In genomic region chrX:158971726-158972125, GRCm38 (mm10) we compare ENCODE assay signal across 7 mouse cellular contexts.
DNase-seq lines count a peak whose midpoint lies in the region; ATAC-seq and TF ChIP-seq lines count a peak whose summit lies in the region.

No protein-coding gene starts in this region.

- H3K4me1 ChIP-seq in lung, adult 2 months (ENCODE audit: control insufficient read depth, insufficient read depth, low read length): no peaks in the 10 kb centered on the region

- POLR2A ChIA-PET in Patski (lab: Charles Lee): no interaction called here

- H3K27me3 ChIP-seq in Patski: peaks cover 15% of the 10 kb centered on the region

- H3K4me3 ChIP-seq in lung, adult 2 months (replicated peaks; ENCODE audit: extremely low read depth, low read depth, low read length): no peak overlapping the region

- in situ Hi-C loops in Patski (cut with MboI; ENCODE audit: low pct_unique_long_range_greater_than_20kb): no loop called here

- no peak for ATAC-seq in Patski

- peak; percentile 5 for DNase-seq in layer of hippocampus, adult 11-12 months (ENCODE audit: low spot score)
- DNase-seq in layer of hippocampus, adult 9-10 months (ENCODE audit: low spot score): no peak
- DNase-seq in Patski (ENCODE audit: low read depth, low spot score): no peak
- DNase-seq in cerebellum, postnatal 10 days: peak; percentile 57 to 59
- DNase-seq in lung, adult 2 months: peak; percentile 4
- no peak for DNase-seq in ovary, adult 18-20 months (ENCODE audit: low spot score)
- no peak for DNase-seq in urinary bladder, postnatal 25 days (ENCODE audit: low spot score)

- TF ChIP-seq POLR2A in lung, adult 2 months (IDR thresholded peaks at IDR 0.05; ENCODE audit: borderline replicate concordance, extremely low read depth, low read depth, low read length): no peak

- TF ChIP-seq CTCF in Patski (IDR thresholded peaks at IDR 0.05): peak; percentile 48
- no peak for TF ChIP-seq CTCF in lung, adult 2 months (IDR thresholded peaks at IDR 0.05; ENCODE audit: insufficient read depth, low read length)

- WGBS in lung, adult 2 months: 61% methylated on average over 5 of the region's 5 CpGs

- CTCF ChIA-PET in Patski (lab: Charles Lee): interaction anchor here (0.9 kb wide), 1 partner anchor 293 kb away, joined by 3 read pairs; no protein-coding TSS in a partner anchor

Comparison
In these comparisons a context has a peak if more than half of its experiments do, and no peak if none do; other contexts are left out.
1. DNase-seq: peak in layer of hippocampus, adult 11-12 months (single experiment), cerebellum, postnatal 10 days (2 of 2) and lung, adult 2 months (single experiment); none in layer of hippocampus, adult 9-10 months (single experiment), Patski (single experiment), ovary, adult 18-20 months (single experiment) and urinary bladder, postnatal 25 days (single experiment).